In genomic region chr8:4497610-4498009, GRCm38 (mm10) we compare ENCODE assay signal across 34 mouse cellular contexts.
"Had no signal": no experiment of that assay in that cellular context is flagged by ENCODE, and none has a peak within 500 bp of the region (broad histone marks: within the 10 kb centered on the region; RNA-seq: fewer than 3 reads in every experiment).

No protein-coding gene starts in this region.

- H3K27ac ChIP-seq: heart, embryonic 10.5 days; heart, embryonic 13.5 days; heart, embryonic 15.5 days; hindbrain, embryonic 10.5 days; hindbrain, embryonic 12.5 days; hindbrain, embryonic 13.5 days; hindbrain, embryonic 14.5 days; hindbrain, embryonic 15.5 days; hindbrain, postnatal 0 days; intestine, embryonic 15.5 days; kidney, postnatal 0 days; layer of hippocampus, adult 2 months; left cerebral cortex, adult 2 months had no signal

- H3K4me3 ChIP-seq: heart, embryonic 10.5 days; heart, embryonic 12.5 days; heart, embryonic 13.5 days; heart, embryonic 15.5 days; hindbrain, embryonic 10.5 days; hindbrain, embryonic 12.5 days; hindbrain, embryonic 13.5 days; hindbrain, embryonic 15.5 days; intestine, embryonic 15.5 days; layer of hippocampus, adult 2 months; left cerebral cortex, adult 2 months had no signal

- H3K9me3 ChIP-seq: heart, embryonic 10.5 days; heart, embryonic 12.5 days; heart, embryonic 13.5 days; heart, embryonic 15.5 days; hindbrain, embryonic 10.5 days; hindbrain, embryonic 12.5 days; hindbrain, embryonic 13.5 days; hindbrain, embryonic 15.5 days; intestine, embryonic 15.5 days had no signal

- ATAC-seq: hindbrain, embryonic 16.5 days; hindbrain, postnatal 0 days; inflammation-experienced regulatory T-cells, adult 6 months; intestine, embryonic 15.5 days; intestine, embryonic 16.5 days; intestine, postnatal 0 days had no signal

- H3K36me3 ChIP-seq: hindbrain, embryonic 10.5 days; hindbrain, embryonic 12.5 days; hindbrain, embryonic 15.5 days; intestine, embryonic 15.5 days had no signal

- H3K9ac ChIP-seq: heart, embryonic 12.5 days; heart, embryonic 13.5 days; heart, embryonic 15.5 days; hindbrain, embryonic 12.5 days; hindbrain, embryonic 13.5 days; hindbrain, embryonic 14.5 days; hindbrain, embryonic 15.5 days; intestine, embryonic 15.5 days had no signal

- H3K27me3 ChIP-seq: heart, embryonic 12.5 days; heart, embryonic 13.5 days; heart, embryonic 15.5 days; hindbrain, embryonic 12.5 days; hindbrain, embryonic 13.5 days; hindbrain, embryonic 15.5 days; intestine, embryonic 15.5 days had no signal

- H3K4me2 ChIP-seq: heart, embryonic 11.5 days; heart, embryonic 12.5 days; heart, embryonic 13.5 days; heart, embryonic 15.5 days; hindbrain, embryonic 12.5 days; hindbrain, embryonic 13.5 days; hindbrain, embryonic 14.5 days; hindbrain, embryonic 15.5 days; intestine, embryonic 15.5 days had no signal

- DNase-seq: heart, postnatal 10 days; heart, postnatal 14 days; heart, postnatal 36 days; heart, postnatal 4 days; kidney, adult 11 months; kidney, adult 18-20 months; kidney, adult 2 months; kidney, adult 8-10 months; kidney, adult 9 months; kidney, postnatal 10 days; kidney, postnatal 25 days; kidney, postnatal 36 days; kidney, postnatal 4 days; layer of hippocampus, adult 9-11 months; layer of hippocampus, postnatal 36 days had no signal
